Mouse (Mus musculus) heart, postnatal 0 days (tissue): ENCODE measurements around the gene Trip12.

ENCODE experiments used
- CTCF ChIP-seq: IDR thresholded peaks from 2 replicates; pipeline ENCODE4 v1.5.1; 2016; ENCODE audit warnings: antibody characterized with exemption, control low read depth, low read depth
- EP300 ChIP-seq: IDR thresholded peaks from 2 replicates; pipeline ENCODE4 v1.6.1; 2016; ENCODE audit warnings: antibody characterized with exemption, low read depth

DNA sequence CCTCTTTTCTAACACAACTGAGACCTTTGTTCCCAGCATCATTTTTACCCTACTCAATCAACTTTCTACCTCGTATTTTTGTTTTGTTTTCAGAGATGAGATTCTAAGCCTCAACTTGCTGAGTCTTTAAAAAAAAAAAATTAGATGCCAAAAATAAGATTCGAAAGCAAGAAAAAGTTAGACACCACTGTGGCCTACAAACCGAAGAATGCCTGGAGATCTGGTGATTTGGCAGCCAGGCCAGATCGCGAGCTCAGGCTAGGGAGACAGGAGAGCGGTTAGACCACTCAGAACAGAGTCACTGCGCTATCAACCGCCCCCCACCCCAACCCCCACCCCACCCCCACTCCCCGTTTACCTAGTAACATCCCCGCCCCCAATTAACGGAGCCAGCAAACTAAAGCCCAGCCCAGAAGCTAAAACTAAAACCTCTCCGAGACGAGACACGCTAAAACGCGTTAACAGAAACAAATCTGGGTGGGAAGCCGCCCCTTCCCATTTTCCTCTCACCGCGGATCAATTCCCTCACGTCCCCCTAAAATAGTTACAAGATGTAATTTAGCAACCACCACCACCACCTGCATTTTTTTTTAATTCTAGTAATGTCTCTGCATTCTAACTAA is 2.7 kb downstream of the Trip12 start:
- no peak for TF ChIP-seq CTCF
- TF ChIP-seq EP300 = no peak
